Mouse (Mus musculus): ENCODE results near the gene Pawr. TPM values are rescaled to one million over a fixed set of nuclear protein-coding genes. Genes with fewer than 3 reads are reported as not detected.

The Pawr gene
- polyA plus RNA-seq, 1 experiment from 2014 or later: 12.8 TPM

- H3K9me3 ChIP-seq (ENCODE audit: control insufficient read depth, low read length): peaks cover 5% of the 10 kb centered on the region; the same call in 1 of the 2 replicates
- no peaks in the 10 kb centered on the region for H3K36me3 ChIP-seq (ENCODE audit: control insufficient read depth, insufficient read depth, low read length)
- H3K27ac ChIP-seq (ENCODE audit: low read depth, low read length): no peak overlapping the region
- H3K4me2 ChIP-seq: no peak overlapping the region
- 90% methylated on average over 5 of the region's 5 CpGs for WGBS
- H3K27me3 ChIP-seq (replicated peaks; ENCODE audit: control insufficient read depth, insufficient read depth, low read length): no peaks in the 10 kb centered on the region
- H3K9ac ChIP-seq (ENCODE audit: low read depth, low read length): no peak overlapping the region
- H3K4me3 ChIP-seq (ENCODE audit: low read depth, low read length): no peak overlapping the region
- ATAC-seq (replicated peaks; ENCODE audit: low FRiP score) (no peak), DNase-seq (ENCODE audit: low spot score) (no peak)
- H3K4me1 ChIP-seq (replicated peaks; ENCODE audit: control insufficient read depth, insufficient read depth, low read length): no peaks in the 10 kb centered on the region; the same call in 1 of the 2 replicates
Measured at GRCm38 (mm10) chr10:108366251-108366650, 34.3 kb downstream of the Pawr start.

GRCm38 (mm10) chr10:108368358-108368757, 36.4 kb downstream of the Pawr start:
- H3K36me3 ChIP-seq (ENCODE audit: control insufficient read depth, insufficient read depth, low read length): no peaks in the 10 kb centered on the region
- H3K27ac ChIP-seq (ENCODE audit: low read depth, low read length): no peak overlapping the region
- ATAC-seq (replicated peaks; ENCODE audit: low FRiP score) (no peak), DNase-seq (ENCODE audit: low spot score) (no peak)
- 76% methylated on average over 6 of the region's 6 CpGs for WGBS
- no peak overlapping the region for H3K4me2 ChIP-seq
- H3K4me1 ChIP-seq (replicated peaks; ENCODE audit: control insufficient read depth, insufficient read depth, low read length): no peaks in the 10 kb centered on the region; the same call in 1 of the 2 replicates
- H3K27me3 ChIP-seq (replicated peaks; ENCODE audit: control insufficient read depth, insufficient read depth, low read length): no peaks in the 10 kb centered on the region
- no peak overlapping the region for H3K9ac ChIP-seq (ENCODE audit: low read depth, low read length)
- no peak overlapping the region for H3K4me3 ChIP-seq (ENCODE audit: low read depth, low read length)
- H3K9me3 ChIP-seq (ENCODE audit: control insufficient read depth, low read length): peaks cover 5% of the 10 kb centered on the region; the same call in 1 of the 2 replicates

- Histone ChIP-seq H3K4me3 (ENCODE audit: low read depth, low read length) (no peak overlapping the region), H3K4me1 (replicated peaks; ENCODE audit: control insufficient read depth, insufficient read depth, low read length) (no peaks in the 10 kb centered on the region; the same call in 1 of the 2 replicates), H3K27me3 (replicated peaks; ENCODE audit: control insufficient read depth, insufficient read depth, low read length) (no peaks in the 10 kb centered on the region), H3K9ac (ENCODE audit: low read depth, low read length) (no peak overlapping the region), H3K27ac (ENCODE audit: low read depth, low read length) (no peak overlapping the region), H3K9me3 (ENCODE audit: control insufficient read depth, low read length) (peaks cover 2% of the 10 kb centered on the region; the same call in 1 of the 2 replicates), H3K4me2 (no peak overlapping the region), H3K36me3 (ENCODE audit: control insufficient read depth, insufficient read depth, low read length) (no peaks in the 10 kb centered on the region; the same call in 1 of the 2 replicates)
- WGBS: 80% methylated on average over 7 of the region's 7 CpGs
- no peak for ATAC-seq (replicated peaks; ENCODE audit: low FRiP score)
- no peak for DNase-seq (ENCODE audit: low spot score)
Measured at GRCm38 (mm10) chr10:108372258-108372657, 40.3 kb downstream of the Pawr start.

GRCm38 (mm10) chr10:108372858-108373257, 40.9 kb downstream of the Pawr start:
- no peak overlapping the region for H3K4me3 ChIP-seq (ENCODE audit: low read depth, low read length)
- peaks cover 2% of the 10 kb centered on the region; the same call in 1 of the 2 replicates for H3K9me3 ChIP-seq (ENCODE audit: control insufficient read depth, low read length)
- H3K4me1 ChIP-seq (replicated peaks; ENCODE audit: control insufficient read depth, insufficient read depth, low read length): no peaks in the 10 kb centered on the region; the same call in 1 of the 2 replicates
- 83% methylated on average over 5 of the region's 5 CpGs for WGBS
- ATAC-seq (replicated peaks; ENCODE audit: low FRiP score): no peak
- H3K9ac ChIP-seq (ENCODE audit: low read depth, low read length): no peak overlapping the region
- no peaks in the 10 kb centered on the region; the same call in 1 of the 2 replicates for H3K36me3 ChIP-seq (ENCODE audit: control insufficient read depth, insufficient read depth, low read length)
- DNase-seq (ENCODE audit: low spot score): no peak
- H3K27ac ChIP-seq (ENCODE audit: low read depth, low read length): no peak overlapping the region
- H3K4me2 ChIP-seq: no peak overlapping the region
- H3K27me3 ChIP-seq (replicated peaks; ENCODE audit: control insufficient read depth, insufficient read depth, low read length): no peaks in the 10 kb centered on the region

GRCm38 (mm10) chr10:108375796-108376195, 43.9 kb downstream of the Pawr start:
- Histone ChIP-seq H3K9ac (ENCODE audit: low read depth, low read length) (no peak overlapping the region), H3K4me1 (replicated peaks; ENCODE audit: control insufficient read depth, insufficient read depth, low read length) (no peaks in the 10 kb centered on the region), H3K36me3 (ENCODE audit: control insufficient read depth, insufficient read depth, low read length) (no peaks in the 10 kb centered on the region; the same call in 1 of the 2 replicates), H3K4me3 (ENCODE audit: low read depth, low read length) (no peak overlapping the region), H3K4me2 (no peak overlapping the region), H3K27ac (ENCODE audit: low read depth, low read length) (no peak overlapping the region), H3K9me3 (ENCODE audit: control insufficient read depth, low read length) (peaks cover 2% of the 10 kb centered on the region; the same call in 1 of the 2 replicates), H3K27me3 (replicated peaks; ENCODE audit: control insufficient read depth, insufficient read depth, low read length) (no peaks in the 10 kb centered on the region)
- DNase-seq (ENCODE audit: low spot score) (no peak), ATAC-seq (replicated peaks; ENCODE audit: low FRiP score) (no peak)
- WGBS: 89% methylated on average over 8 of the region's 8 CpGs

GRCm38 (mm10) chr10:108376366-108376765, 44.4 kb downstream of the Pawr start:
- no peak for ATAC-seq (replicated peaks; ENCODE audit: low FRiP score)
- Histone ChIP-seq H3K4me1 (replicated peaks; ENCODE audit: control insufficient read depth, insufficient read depth, low read length) (no peaks in the 10 kb centered on the region), H3K9ac (ENCODE audit: low read depth, low read length) (no peak overlapping the region), H3K4me2 (no peak overlapping the region), H3K9me3 (ENCODE audit: control insufficient read depth, low read length) (peaks cover 2% of the 10 kb centered on the region; the same call in 1 of the 2 replicates), H3K36me3 (ENCODE audit: control insufficient read depth, insufficient read depth, low read length) (no peaks in the 10 kb centered on the region; the same call in 1 of the 2 replicates), H3K4me3 (ENCODE audit: low read depth, low read length) (no peak overlapping the region), H3K27me3 (replicated peaks; ENCODE audit: control insufficient read depth, insufficient read depth, low read length) (no peaks in the 10 kb centered on the region), H3K27ac (ENCODE audit: low read depth, low read length) (no peak overlapping the region)
- WGBS: 81% methylated on average over 4 of the region's 4 CpGs
- DNase-seq (ENCODE audit: low spot score): no peak

GRCm38 (mm10) chr10:108377369-108377768, 45.4 kb downstream of the Pawr start:
- Histone ChIP-seq H3K4me3 (ENCODE audit: low read depth, low read length) (no peak overlapping the region), H3K4me1 (replicated peaks; ENCODE audit: control insufficient read depth, insufficient read depth, low read length) (no peaks in the 10 kb centered on the region), H3K36me3 (ENCODE audit: control insufficient read depth, insufficient read depth, low read length) (no peaks in the 10 kb centered on the region; the same call in 1 of the 2 replicates), H3K9me3 (ENCODE audit: control insufficient read depth, low read length) (peaks cover 2% of the 10 kb centered on the region; the same call in 1 of the 2 replicates), H3K9ac (ENCODE audit: low read depth, low read length) (no peak overlapping the region), H3K4me2 (no peak overlapping the region), H3K27me3 (replicated peaks; ENCODE audit: control insufficient read depth, insufficient read depth, low read length) (no peaks in the 10 kb centered on the region), H3K27ac (ENCODE audit: low read depth, low read length) (no peak overlapping the region)
- WGBS: 88% methylated on average over 7 of the region's 7 CpGs
- no peak for DNase-seq (ENCODE audit: low spot score)
- no peak for ATAC-seq (replicated peaks; ENCODE audit: low FRiP score)

- ATAC-seq (replicated peaks; ENCODE audit: low FRiP score): no peak
- WGBS: 83% methylated on average over 6 of the region's 6 CpGs
Measured at GRCm38 (mm10) chr10:108378062-108378461, 46.1 kb downstream of the Pawr start.

GRCm38 (mm10) chr10:108378479-108378878, 46.6 kb downstream of the Pawr start:
- Histone ChIP-seq H3K9me3 (ENCODE audit: control insufficient read depth, low read length) (peaks cover 2% of the 10 kb centered on the region; the same call in 1 of the 2 replicates), H3K4me3 (ENCODE audit: low read depth, low read length) (no peak overlapping the region), H3K27me3 (replicated peaks; ENCODE audit: control insufficient read depth, insufficient read depth, low read length) (no peaks in the 10 kb centered on the region), H3K4me2 (no peak overlapping the region), H3K4me1 (replicated peaks; ENCODE audit: control insufficient read depth, insufficient read depth, low read length) (no peaks in the 10 kb centered on the region), H3K27ac (ENCODE audit: low read depth, low read length) (no peak overlapping the region), H3K9ac (ENCODE audit: low read depth, low read length) (no peak overlapping the region), H3K36me3 (ENCODE audit: control insufficient read depth, insufficient read depth, low read length) (peaks cover 3% of the 10 kb centered on the region; the same call in 1 of the 2 replicates)
- no peak for ATAC-seq (replicated peaks; ENCODE audit: low FRiP score)
- no peak for DNase-seq (ENCODE audit: low spot score)
- 71% methylated on average over 5 of the region's 5 CpGs for WGBS

More at GRCm38 (mm10) chr10:108378062-108378461, 46.1 kb downstream of the Pawr start:
- Histone ChIP-seq H3K27me3 (replicated peaks; ENCODE audit: control insufficient read depth, insufficient read depth, low read length) (no peaks in the 10 kb centered on the region), H3K9me3 (ENCODE audit: control insufficient read depth, low read length) (peaks cover 2% of the 10 kb centered on the region; the same call in 1 of the 2 replicates), H3K27ac (ENCODE audit: low read depth, low read length) (no peak overlapping the region), H3K4me2 (no peak overlapping the region), H3K9ac (ENCODE audit: low read depth, low read length) (no peak overlapping the region), H3K36me3 (ENCODE audit: control insufficient read depth, insufficient read depth, low read length) (peaks cover 1% of the 10 kb centered on the region; the same call in 1 of the 2 replicates), H3K4me1 (replicated peaks; ENCODE audit: control insufficient read depth, insufficient read depth, low read length) (no peaks in the 10 kb centered on the region), H3K4me3 (ENCODE audit: low read depth, low read length) (no peak overlapping the region)
- DNase-seq (ENCODE audit: low spot score): no peak

Measured in liver, embryonic 11.5 days (tissue).